Mouse (Mus musculus): ENCODE measurements at regions not wholly inside any gene's neighbourhood (a gene's known extent, or its start where the extent isn't known, plus 50 kb on each side); places are given as distances from the start of the nearest gene placed in this dataset.

GRCm38 (mm10) chr2:79086857-79087578 lies 168.2 kb upstream of the Itga4 start:
- DNase-seq, result peak in 1 of 2 experiments; percentile 25

- DNase-seq, result peak; percentile 20 to 45
These were observed 167.5 kb upstream of the Itga4 start for GRCm38 (mm10) chr2:79087600-79088205.

GRCm38 (mm10) chr2:79090273-79090672 lies 165.0 kb upstream of the Itga4 start:
- DNase-seq, result no peak

GRCm38 (mm10) chr2:79094298-79094697 lies 160.9 kb upstream of the Itga4 start:
- no peak for DNase-seq

GRCm38 (mm10) chr2:79096532-79097251 lies 158.5 kb upstream of the Itga4 start:
- no peak for DNase-seq

GRCm38 (mm10) chr2:79099601-79100000 lies 155.6 kb upstream of the Itga4 start:
- DNase-seq, result no peak

- DNase-seq, result no peak
These were observed 143.6 kb upstream of the Itga4 start for GRCm38 (mm10) chr2:79111673-79112072.

- no peak for DNase-seq
These were observed 143.2 kb upstream of the Itga4 start for GRCm38 (mm10) chr2:79112076-79112475.

- no peak for DNase-seq
These were observed 134.4 kb upstream of the Itga4 start for GRCm38 (mm10) chr2:79120610-79121345.

GRCm38 (mm10) chr2:79122530-79122929 lies 132.7 kb upstream of the Itga4 start:
- DNase-seq, result no peak

GRCm38 (mm10) chr2:79124272-79124976 lies 130.8 kb upstream of the Itga4 start:
- no peak for DNase-seq

- DNase-seq, result no peak
These were observed 128.9 kb upstream of the Itga4 start for GRCm38 (mm10) chr2:79126170-79126879.

- DNase-seq, result no peak
These were observed 128.1 kb upstream of the Itga4 start for GRCm38 (mm10) chr2:79126996-79127741.

- DNase-seq, result no peak
These were observed 127.4 kb upstream of the Itga4 start for GRCm38 (mm10) chr2:79127822-79128221.

GRCm38 (mm10) chr2:79130660-79131059 lies 124.6 kb upstream of the Itga4 start:
- DNase-seq, result no peak

GRCm38 (mm10) chr2:79131235-79131634 lies 124.0 kb upstream of the Itga4 start:
- DNase-seq, result no peak

GRCm38 (mm10) chr2:79131743-79132517 lies 123.3 kb upstream of the Itga4 start:
- DNase-seq, result no peak

- DNase-seq, result no peak
These were observed 122.7 kb upstream of the Itga4 start for GRCm38 (mm10) chr2:79132518-79132845.

GRCm38 (mm10) chr2:79134281-79134680 lies 120.9 kb upstream of the Itga4 start:
- no peak for DNase-seq

- DNase-seq, result no peak
These were observed 119.2 kb upstream of the Itga4 start for GRCm38 (mm10) chr2:79135986-79136385.

Data from kidney, postnatal 4 days (tissue).